Mouse (Mus musculus) heart, adult 2 months (tissue): ENCODE measurements around the gene Tigar. TPM values are rescaled to one million over a fixed set of nuclear protein-coding genes. Genes with fewer than 3 reads are reported as not detected.

Experiments
- DNase-seq, 2 experiments: peaks; one replicate each; pipeline ENCODE4 v3.0.0; 2021
- H3K27ac ChIP-seq: fragments of 200-600 bp; 2 replicates; pipeline ENCODE4 v1.8.1; 2022
- H3K27me3 ChIP-seq: fragments of 200-500 bp; 2 replicates; pipeline ENCODE4 v1.6.1; 2012; ENCODE audit warnings: mild to moderate bottlenecking, low read length, inconsistent platforms, mixed read lengths; ENCODE audit not compliant: control insufficient read depth, insufficient read depth
- H3K36me3 ChIP-seq: fragments of 200-500 bp; 2 replicates; pipeline ENCODE4 v1.6.1; 2012; ENCODE audit warnings: low read length, inconsistent platforms; ENCODE audit not compliant: control insufficient read depth, insufficient read depth
- H3K4me1 ChIP-seq: fragments of 200-500 bp; 2 replicates; pipeline ENCODE4 v1.6.1; 2011; ENCODE audit warnings: low read length; ENCODE audit not compliant: control insufficient read depth, insufficient read depth
- H3K4me3 ChIP-seq: fragments of 200-600 bp; 2 replicates; pipeline ENCODE4 v1.8.1; 2022
- H3K79me2 ChIP-seq: fragments of 200-500 bp; replicated peaks from 2 replicates; pipeline ENCODE4 v1.6.1; 2012; ENCODE audit warnings: mild to moderate bottlenecking, inconsistent platforms, low read length, moderate library complexity, mixed read lengths; ENCODE audit not compliant: control insufficient read depth, insufficient read depth
- H3K9ac ChIP-seq: fragments of 200-500 bp; 2 replicates; pipeline ENCODE4 v1.6.1; 2012; ENCODE audit warnings: low read depth, mild to moderate bottlenecking, control low read depth, inconsistent platforms, low read length, mixed read lengths
- CTCF ChIP-seq: fragments of 200-600 bp; IDR thresholded peaks from 2 replicates; pipeline ENCODE4 v1.8.1; 2022; ENCODE audit warnings: antibody characterized with exemption, mild to moderate bottlenecking, moderate library complexity
- EP300 ChIP-seq: fragments of 200-500 bp; IDR thresholded peaks from 2 replicates; pipeline ENCODE4 v1.6.1; 2011; ENCODE audit warnings: low read depth, low read length, control low read depth; ENCODE audit not compliant: insufficient read depth
- POLR2A ChIP-seq: fragments of 200-500 bp; IDR thresholded peaks from 2 replicates; pipeline ENCODE4 v1.6.1; 2011; ENCODE audit warnings: mild to moderate bottlenecking, low read depth, low read length, control low read depth; ENCODE audit not compliant: insufficient read depth
- WGBS: fragments of 180-500 bp; shearing (Covaris S2); methylation state at CpG from one replicate; pipeline ENCODE4 v1.1.7; 2018; 5-methylcytosine and 5-hydroxymethylcytosine counted together
- intact Hi-C: fragments of 180-260 bp; cut with DNase I; formaldehyde crosslinking; loops from one replicate; pipeline ENCODE4 v1.15.1; 2025
- polyA plus RNA-seq: library from polyadenylated mRNA; depleted of rRNA; stranded (reverse); fragments of >200 nt; gene quantifications from 2 replicates; pipeline ENCODE4 v1.2.3, GENCODE M21; 2012
- total RNA-seq, 2 experiments: library from RNA; stranded (reverse); gene quantifications; 2 replicates each; pipeline ENCODE4 v1.2.3; 2021

The Tigar gene
- total and polyA plus RNA-seq, 3 experiments = 18.0 to 59.7 (median 50.0) TPM

DNA sequence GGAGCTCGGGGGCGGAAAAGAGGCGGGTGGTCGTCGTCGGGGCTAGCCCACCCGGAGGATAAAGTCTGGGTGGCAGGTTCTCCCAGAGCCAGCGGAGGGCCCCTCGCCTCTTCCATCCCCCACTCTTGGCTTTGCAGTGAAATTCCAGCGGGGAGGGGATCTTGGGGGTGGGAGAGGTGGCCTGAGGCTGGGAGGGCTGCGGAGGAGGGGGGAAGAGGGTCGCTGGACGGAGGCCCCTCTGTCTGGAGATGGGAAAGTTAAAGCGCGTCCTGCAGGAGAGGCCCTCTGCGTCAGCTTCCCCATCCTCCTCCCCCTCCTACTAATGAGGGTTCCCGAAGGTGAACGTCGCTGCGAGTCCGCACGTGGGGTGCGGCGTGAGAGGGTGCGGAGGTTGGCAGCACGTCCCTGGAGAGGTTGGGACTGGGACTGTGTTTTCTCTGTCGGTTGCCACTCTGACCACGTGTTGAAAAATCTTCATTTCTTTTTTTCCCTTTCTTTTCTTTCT lies 44.0 kb upstream of the Tigar start:
- Histone ChIP-seq H3K79me2 (no peaks in the 10 kb centered on the region), H3K27me3 (no peaks in the 10 kb centered on the region), H3K4me1 (no peaks in the 10 kb centered on the region), H3K36me3 (no peaks in the 10 kb centered on the region), H3K9ac (peak overlapping the region; percentile 22), H3K27ac (peak overlapping the region; percentile 83), H3K4me3 (peak overlapping the region; percentile 89)
- DNase-seq = peak; percentile 62 to 66
- 1% methylated on average over 28 of the region's 28 CpGs for WGBS
- intact Hi-C loops = no loop called here
- TF ChIP-seq EP300 = 0 out of 2 replicates have a peak, but pooled peaks have one; percentile 42
- no peak for TF ChIP-seq CTCF
- peak; percentile 67 for TF ChIP-seq POLR2A

DNA sequence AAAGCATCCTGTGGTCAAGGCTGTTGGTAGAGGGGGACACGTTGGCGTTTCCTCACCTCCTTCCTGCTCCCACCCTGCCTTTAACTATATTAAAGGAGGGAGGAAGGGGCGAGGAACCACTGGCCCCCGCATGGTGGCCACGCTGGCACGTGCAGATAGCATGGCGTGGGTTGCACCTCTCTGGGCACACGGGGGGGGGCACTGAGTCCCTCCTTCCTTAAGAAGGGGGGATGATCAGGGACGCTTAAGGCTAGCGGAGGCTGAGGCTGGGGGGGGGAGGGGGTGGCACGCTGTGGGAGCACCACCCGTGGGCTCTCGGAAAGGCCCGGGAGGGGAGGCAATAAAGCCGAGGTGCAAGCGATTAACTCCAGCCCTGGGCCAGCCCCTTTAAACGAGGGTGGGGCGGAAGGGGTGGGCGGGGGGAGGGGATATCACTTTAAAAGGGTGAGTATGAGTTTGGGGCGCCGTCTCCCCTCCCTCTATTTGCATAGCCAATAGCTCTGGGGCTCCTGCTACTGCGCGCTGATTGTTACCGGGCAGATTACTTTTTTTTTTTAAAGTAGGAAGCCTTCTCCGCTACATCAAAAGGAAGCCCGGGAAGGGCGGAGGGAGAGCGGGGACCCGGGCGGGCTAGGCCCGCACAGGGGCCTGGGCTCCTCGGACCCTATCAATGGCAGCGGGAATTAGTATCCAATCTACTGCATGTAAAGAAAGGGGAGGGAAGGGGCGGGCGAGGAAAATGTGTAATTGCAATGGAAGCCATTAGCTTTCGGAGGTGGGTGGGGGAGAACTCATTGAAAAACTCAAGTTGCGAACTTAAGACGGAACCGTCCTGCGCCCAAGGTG lies 43.0 kb upstream of the Tigar start, which contains the start of gene Ccnd2:
Gene Ccnd2 (minus strand): TSS at position 88 of the 846 bp plus-strand sequence.
- intact Hi-C loops = no loop called here
- Histone ChIP-seq H3K4me1 (no peaks in the 10 kb centered on the region), H3K4me3 (peak within 1 kb of the TSS; percentile 89), H3K27me3 (no peaks in the 10 kb centered on the region), H3K79me2 (no peaks in the 10 kb centered on the region), H3K27ac (peak within 1 kb of the TSS; percentile 83), H3K36me3 (no peaks in the 10 kb centered on the region), H3K9ac (peak within 1 kb of the TSS; percentile 68)
- no peak for TF ChIP-seq EP300
- peak; percentile 66 for TF ChIP-seq POLR2A
- no peak for TF ChIP-seq CTCF
- peak; percentile 75 to 85 for DNase-seq
- under 1% methylated on average over 40 of the region's 40 CpGs for WGBS

DNA sequence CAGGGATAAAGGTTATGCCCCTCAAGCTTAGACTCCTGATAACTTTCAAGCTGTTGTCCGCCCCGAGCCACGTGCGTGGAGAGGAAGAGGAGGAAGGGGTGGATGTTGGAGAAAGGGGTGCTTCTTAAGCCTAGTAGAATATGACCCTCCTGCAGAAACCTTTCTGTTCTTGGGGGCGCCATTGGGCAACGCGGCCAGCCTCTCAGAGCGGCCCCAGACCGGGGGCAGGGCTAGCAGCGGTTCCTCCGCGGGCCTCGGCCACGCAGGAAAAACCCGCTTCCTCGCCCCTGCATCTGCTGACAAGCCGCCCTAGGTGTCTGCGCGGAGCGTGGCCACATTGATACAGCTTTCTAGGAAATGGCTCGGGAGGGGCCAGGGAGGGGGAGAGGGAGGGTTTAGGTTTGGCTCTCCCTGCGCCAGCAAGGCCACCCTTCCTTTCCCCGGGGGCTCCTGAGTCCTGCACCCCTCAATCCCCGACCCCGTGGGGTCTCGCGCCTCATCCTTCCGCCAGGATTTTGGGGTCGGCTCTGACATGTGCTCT lies 42.3 kb upstream of the Tigar start:
- no peaks in the 10 kb centered on the region for H3K79me2 ChIP-seq
- H3K9ac ChIP-seq = peak overlapping the region; percentile 68
- H3K4me1 ChIP-seq = no peaks in the 10 kb centered on the region
- peak overlapping the region; percentile 89 for H3K4me3 ChIP-seq
- no peaks in the 10 kb centered on the region for H3K36me3 ChIP-seq
- peak overlapping the region; percentile 82 for H3K27ac ChIP-seq
- intact Hi-C loops = no loop called here
- DNase-seq = peak; percentile 68 to 71
- TF ChIP-seq EP300 (no peak), CTCF (0 out of 2 replicates have a peak, but pooled peaks have one; percentile 18)
- under 1% methylated on average over 29 of the region's 29 CpGs for WGBS
- H3K27me3 ChIP-seq = no peaks in the 10 kb centered on the region

DNA sequence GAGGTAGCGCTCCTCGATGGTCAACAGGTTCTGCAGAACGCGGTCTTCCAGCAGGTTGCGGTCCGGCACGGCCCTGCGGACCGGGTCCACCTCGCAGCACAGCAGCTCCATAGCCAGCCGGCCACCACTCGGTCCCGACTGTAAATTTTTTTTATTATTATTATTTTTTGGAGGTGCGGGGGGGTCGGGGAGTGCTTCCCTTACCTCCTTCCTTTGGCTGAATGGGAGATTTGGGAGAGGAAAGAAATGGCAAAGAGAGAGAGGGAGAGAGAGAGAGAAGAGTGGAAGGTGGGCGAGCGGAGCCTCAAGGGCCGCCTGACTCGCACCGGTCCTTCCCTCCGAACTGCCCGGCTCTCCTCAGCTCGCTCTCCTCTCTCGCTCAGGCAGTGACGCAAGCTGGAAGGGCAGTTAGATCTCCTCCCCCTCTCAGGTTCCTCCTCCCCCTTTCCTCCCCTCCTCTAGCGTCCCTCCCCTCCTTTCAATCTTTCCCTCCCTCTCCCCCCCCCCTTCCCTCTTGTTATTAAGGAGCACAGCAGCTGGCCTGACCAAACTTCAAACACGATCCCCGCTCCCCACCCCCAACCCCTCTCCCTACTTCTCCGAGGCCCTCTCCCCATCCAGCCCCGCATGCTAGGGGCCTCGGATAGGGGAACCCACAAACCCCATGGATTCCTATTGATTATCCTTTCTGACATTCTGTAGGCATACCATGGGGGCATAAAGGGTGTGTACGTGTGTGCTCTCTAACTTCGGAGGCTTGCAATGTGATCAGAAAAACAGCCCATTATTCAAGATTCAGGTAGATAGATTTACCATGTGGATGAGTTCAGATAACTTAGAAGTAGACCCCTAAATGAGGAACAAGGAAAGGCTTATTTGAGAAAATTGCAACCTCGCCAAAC lies 41.6 kb upstream of the Tigar start:
- Histone ChIP-seq H3K36me3 (no peaks in the 10 kb centered on the region), H3K4me3 (peak overlapping the region; percentile 89), H3K27me3 (no peaks in the 10 kb centered on the region), H3K4me1 (no peaks in the 10 kb centered on the region), H3K9ac (peak overlapping the region; percentile 88), H3K79me2 (no peaks in the 10 kb centered on the region), H3K27ac (peak overlapping the region; percentile 95)
- TF ChIP-seq CTCF (no peak), POLR2A (peak; percentile 99), EP300 (peak; percentile 74; the same call in 1 of the 2 replicates)
- WGBS = under 1% methylated on average over 32 of the region's 34 CpGs
- peak; percentile 81 to 85 for DNase-seq
- intact Hi-C loops = no loop called here

DNA sequence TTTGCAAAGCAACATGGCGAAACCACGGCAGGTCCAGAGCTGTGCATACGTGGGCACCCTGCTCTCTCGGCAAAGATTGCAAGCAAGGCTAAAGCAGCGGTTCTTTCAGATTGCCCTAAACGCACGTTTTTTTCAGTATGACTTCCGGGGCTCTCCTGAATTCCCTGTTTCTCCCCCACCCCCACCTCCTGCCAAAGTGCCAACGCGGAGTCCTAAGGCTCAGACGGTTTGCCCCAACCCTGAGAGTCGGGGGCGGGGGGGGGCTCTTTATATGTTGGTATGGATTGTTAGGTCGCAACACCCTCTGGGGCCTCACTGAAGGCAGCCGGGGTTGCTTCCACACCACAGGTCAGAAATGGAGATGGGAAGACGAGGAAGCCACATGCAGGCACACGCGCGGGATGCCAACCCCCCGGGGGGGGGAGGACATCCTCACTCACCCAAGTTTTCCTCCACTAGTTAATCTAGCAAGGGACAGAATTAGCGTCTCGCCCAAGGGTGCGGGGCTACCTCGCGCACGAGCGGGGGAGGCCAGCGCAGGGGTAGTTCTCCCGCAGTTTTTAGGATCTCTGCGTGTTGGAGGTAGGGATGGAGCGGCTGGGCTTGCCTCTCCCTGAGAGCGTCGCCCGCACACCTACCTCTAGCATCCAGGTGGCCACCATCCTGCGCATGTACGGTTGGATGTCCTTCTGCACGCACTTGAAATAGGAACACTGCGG lies 40.7 kb upstream of the Tigar start:
- Histone ChIP-seq H3K4me1 (no peaks in the 10 kb centered on the region), H3K27ac (peak overlapping the region; percentile 95), H3K4me3 (peak overlapping the region; percentile 89), H3K79me2 (no peaks in the 10 kb centered on the region), H3K27me3 (no peaks in the 10 kb centered on the region), H3K36me3 (no peaks in the 10 kb centered on the region), H3K9ac (peak overlapping the region; percentile 88)
- TF ChIP-seq EP300 (no peak), CTCF (no peak), POLR2A (no peak)
- DNase-seq = peak; percentile 50 to 60
- under 1% methylated on average over 38 of the region's 38 CpGs for WGBS
- intact Hi-C loops = loop anchor here (2.0 kb wide), 1 partner anchor 297 kb away; the partner anchor contains the start of gene Parp11
